Mouse (Mus musculus) testis, adult 2 months (tissue): ENCODE results near the gene Mcm9.

Experiments used
- CTCF ChIP-seq: fragments of 200-500 bp; IDR thresholded peaks from 2 replicates; pipeline ENCODE4 v1.5.1; 2012; ENCODE audit warnings: low read depth, mild to moderate bottlenecking, inconsistent platforms, low read length, moderate library complexity; ENCODE audit not compliant: control insufficient read depth, insufficient read depth, insufficient replicate concordance
- POLR2A ChIP-seq: fragments of 200-500 bp; IDR thresholded peaks from 2 replicates; pipeline ENCODE4 v1.6.1; 2012; ENCODE audit warnings: low read depth, mild to moderate bottlenecking, inconsistent platforms, low read length, moderate library complexity; ENCODE audit not compliant: control insufficient read depth

DNA sequence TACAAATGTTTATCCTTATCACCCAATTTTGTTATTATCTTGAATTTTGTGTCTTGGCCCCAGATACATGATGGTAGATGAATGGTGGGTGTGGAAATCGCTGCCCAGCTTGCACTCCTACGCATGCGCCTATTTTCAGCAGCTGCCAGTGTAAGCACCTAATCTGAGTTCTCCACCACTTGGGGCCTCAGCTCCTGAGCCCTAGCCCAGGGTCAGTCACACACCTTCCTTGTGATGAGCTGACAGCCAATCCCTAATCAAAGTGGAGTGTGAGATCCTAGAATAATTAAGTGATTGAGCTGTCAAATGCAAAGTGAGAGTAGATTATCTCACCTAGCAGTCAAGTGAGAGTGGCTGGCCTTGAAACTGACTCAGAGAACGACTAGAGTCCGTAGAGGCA is 97.9 kb downstream of the Mcm9 start:
- TF ChIP-seq CTCF = no peak
- no peak for TF ChIP-seq POLR2A
